Mouse (Mus musculus) thymus, adult 2 months (tissue): ENCODE data around the gene Slc4a10. TPM values are rescaled to one million over a fixed set of nuclear protein-coding genes. Genes with fewer than 3 reads are reported as not detected.

Source experiments
- DNase-seq: peaks from one replicate; pipeline ENCODE4 v3.0.0; 2021
- H3K27ac ChIP-seq: fragments of 200-500 bp; 2 replicates; pipeline ENCODE4 v1.5.1; 2012; ENCODE audit warnings: low read length, control low read depth; ENCODE audit not compliant: control insufficient read depth, insufficient read depth
- H3K27me3 ChIP-seq: fragments of 200-500 bp; 2 replicates; pipeline ENCODE4 v1.6.1; 2012; ENCODE audit warnings: mild to moderate bottlenecking, low read length, moderate library complexity, mixed read lengths; ENCODE audit not compliant: control insufficient read depth, insufficient read depth
- H3K36me3 ChIP-seq: fragments of 200-500 bp; 2 replicates; pipeline ENCODE4 v1.6.1; 2012; ENCODE audit warnings: mild to moderate bottlenecking, low read length, moderate library complexity; ENCODE audit not compliant: control insufficient read depth, insufficient read depth
- H3K4me1 ChIP-seq: fragments of 200-500 bp; replicated peaks from 2 replicates; pipeline ENCODE4 v1.6.1; 2012; ENCODE audit warnings: low read length; ENCODE audit not compliant: control insufficient read depth, insufficient read depth
- H3K4me3 ChIP-seq: fragments of 200-500 bp; 2 replicates; pipeline ENCODE4 v1.5.1; 2012; ENCODE audit warnings: mild to moderate bottlenecking, low read length, control low read depth, moderate library complexity; ENCODE audit not compliant: control insufficient read depth, insufficient read depth
- CTCF ChIP-seq: fragments of 200-500 bp; IDR thresholded peaks from 2 replicates; pipeline ENCODE4 v1.5.1; 2012; ENCODE audit warnings: mild to moderate bottlenecking, control low read depth, low read length, moderate library complexity, borderline replicate concordance; ENCODE audit not compliant: control insufficient read depth, poor library complexity, insufficient read depth; ENCODE audit errors: extremely low read depth
- POLR2A ChIP-seq: fragments of 200-500 bp; IDR thresholded peaks from 2 replicates; pipeline ENCODE4 v1.6.1; 2012; ENCODE audit warnings: mild to moderate bottlenecking, low read length, control low read depth, moderate library complexity; ENCODE audit not compliant: control insufficient read depth, poor library complexity, insufficient read depth; ENCODE audit errors: extremely low read depth
- WGBS: fragments of 180-500 bp; shearing (Covaris S2); methylation state at CpG from one replicate; pipeline ENCODE4 v1.1.7; 2018; 5-methylcytosine and 5-hydroxymethylcytosine counted together
- polyA plus RNA-seq: library from polyadenylated mRNA; depleted of rRNA; stranded (reverse); fragments of >200 nt; gene quantifications from 2 replicates; pipeline ENCODE4 v1.2.3, GENCODE M21; 2012

Slc4a10 gene
- polyA plus RNA-seq, 1 experiment: 0.13 TPM

DNA sequence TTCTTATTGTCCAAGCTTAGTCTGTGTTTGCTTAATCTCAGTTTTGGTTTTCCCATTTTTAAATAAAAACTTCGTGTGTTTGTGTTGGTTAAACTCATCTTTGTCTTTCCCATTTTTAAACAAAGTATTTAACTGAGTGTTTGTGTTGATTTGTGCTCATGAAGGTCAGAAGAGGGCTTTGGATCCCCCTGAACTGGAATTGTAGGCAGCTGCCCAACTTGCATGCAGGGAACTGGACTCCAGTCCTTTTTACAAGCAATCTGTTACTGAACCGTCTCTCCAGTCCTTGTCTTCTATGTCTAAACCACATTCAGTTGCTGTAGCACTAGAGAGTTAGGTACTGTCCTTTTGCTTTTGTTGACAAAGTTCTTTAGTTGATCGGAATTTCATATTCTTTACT is 41.3 kb downstream of the Slc4a10 start:
- WGBS: 90% methylated on average over 3 of the region's 3 CpGs
- H3K27me3 ChIP-seq: no peaks in the 10 kb centered on the region
- DNase-seq: no peak
- no peak for TF ChIP-seq CTCF
- no peak for TF ChIP-seq POLR2A
- no peak overlapping the region for H3K27ac ChIP-seq
- no peaks in the 10 kb centered on the region for H3K36me3 ChIP-seq
- no peaks in the 10 kb centered on the region for H3K4me1 ChIP-seq
- no peak overlapping the region for H3K4me3 ChIP-seq

DNA sequence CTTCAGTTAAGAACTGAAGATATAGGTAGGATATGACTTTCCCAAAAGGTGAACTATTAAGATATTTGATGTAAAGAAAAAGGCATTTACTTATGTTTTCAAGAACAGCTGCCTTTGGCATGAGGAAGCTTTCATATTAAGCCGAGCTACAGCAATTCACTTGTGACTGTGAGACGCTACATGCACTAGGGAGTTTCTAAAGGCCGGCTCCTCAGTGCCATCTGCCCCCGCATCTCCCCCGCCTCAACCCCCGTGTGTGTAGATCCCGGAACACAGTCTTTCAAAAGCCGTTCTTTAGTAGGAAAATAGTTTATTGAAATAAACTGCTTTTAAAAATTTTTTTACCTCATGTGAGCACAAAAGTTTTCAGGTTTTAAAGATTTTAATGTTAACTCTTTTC is 42.5 kb downstream of the Slc4a10 start:
- Histone ChIP-seq H3K4me3 (no peak overlapping the region), H3K27me3 (no peaks in the 10 kb centered on the region), H3K36me3 (no peaks in the 10 kb centered on the region), H3K27ac (no peak overlapping the region), H3K4me1 (no peaks in the 10 kb centered on the region)
- DNase-seq: no peak
- 93% methylated on average over 8 of the region's 8 CpGs for WGBS
- TF ChIP-seq CTCF (no peak), POLR2A (no peak)

DNA sequence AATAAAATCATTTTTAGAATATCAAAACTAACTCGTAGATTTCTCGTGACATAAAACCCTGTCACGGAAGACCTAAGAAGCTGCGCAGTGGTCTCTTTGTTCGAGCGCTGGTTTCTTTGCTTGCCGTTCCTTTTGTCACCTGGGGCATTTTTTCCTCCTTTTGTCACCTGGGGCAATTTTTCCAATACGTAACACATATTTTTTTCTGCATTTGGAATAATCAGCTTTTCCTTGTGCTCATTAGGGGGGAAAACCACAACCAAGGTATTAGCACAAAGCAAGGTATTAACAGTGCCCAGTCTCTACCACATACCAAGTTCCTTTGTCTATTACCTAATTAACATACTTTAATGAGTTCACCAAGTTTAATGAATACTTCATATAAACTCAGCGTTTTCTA is 42.9 kb downstream of the Slc4a10 start:
- H3K36me3 ChIP-seq: no peaks in the 10 kb centered on the region
- DNase-seq: no peak
- no peak overlapping the region for H3K4me3 ChIP-seq
- TF ChIP-seq POLR2A: no peak
- TF ChIP-seq CTCF: no peak
- 93% methylated on average over 9 of the region's 9 CpGs for WGBS
- H3K27ac ChIP-seq: no peak overlapping the region
- H3K27me3 ChIP-seq: no peaks in the 10 kb centered on the region
- H3K4me1 ChIP-seq: no peaks in the 10 kb centered on the region

DNA sequence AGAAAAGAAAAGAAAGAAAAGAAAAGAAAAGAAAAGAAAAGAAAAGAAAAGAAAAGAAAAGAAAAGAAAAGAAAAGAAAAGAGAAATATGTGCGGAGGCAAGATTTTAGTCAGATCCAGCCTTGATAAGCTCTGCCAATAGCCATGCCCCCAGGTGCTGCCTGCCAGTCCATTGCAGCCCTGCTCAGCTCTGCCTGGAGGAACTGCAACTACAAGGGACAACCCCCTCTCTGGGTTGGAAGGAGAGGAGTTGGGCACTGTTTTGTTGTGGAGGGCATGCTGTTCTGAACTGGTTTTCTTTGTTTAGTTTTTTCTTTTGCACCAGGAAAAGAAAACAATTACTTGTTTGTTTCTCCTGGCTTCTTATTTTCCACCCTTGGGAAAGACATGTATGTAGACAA is 54.3 kb downstream of the Slc4a10 start:
- 92% methylated on average over 1 of the region's 1 CpGs for WGBS
- TF ChIP-seq POLR2A (no peak), CTCF (no peak)
- no peak for DNase-seq

DNA sequence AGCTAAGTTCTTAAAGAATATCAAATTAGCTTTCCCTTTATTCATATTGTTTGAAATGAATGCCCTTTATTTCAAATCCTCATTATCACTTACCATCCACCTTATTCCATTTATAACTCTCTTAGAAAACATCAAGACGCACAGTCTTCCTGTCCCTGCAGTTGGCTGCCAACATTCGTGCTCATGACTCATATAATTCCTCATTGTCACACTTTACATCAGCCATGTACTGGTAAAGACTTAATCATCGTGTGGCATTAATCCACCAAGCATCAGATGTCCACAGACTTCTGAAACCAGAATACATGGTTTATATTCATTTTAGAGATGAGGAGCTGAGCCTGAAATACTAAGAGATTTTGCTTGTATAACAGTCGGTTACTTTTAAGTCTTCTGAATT is 69.1 kb downstream of the Slc4a10 start:
- no peaks in the 10 kb centered on the region for H3K4me1 ChIP-seq
- whole genome bisulfite sequencing: 92% methylated on average over 4 of the region's 4 CpGs
- no peak overlapping the region for H3K27ac ChIP-seq
- H3K36me3 ChIP-seq: no peaks in the 10 kb centered on the region
- no peak for DNase-seq
- no peaks in the 10 kb centered on the region for H3K27me3 ChIP-seq
- no peak for TF ChIP-seq CTCF
- no peak for TF ChIP-seq POLR2A
- H3K4me3 ChIP-seq: no peak overlapping the region

More for the DNA sequence above, 54.3 kb downstream of the Slc4a10 start:
- Histone ChIP-seq H3K4me3 (no peak overlapping the region), H3K27me3 (no peaks in the 10 kb centered on the region), H3K27ac (no peak overlapping the region), H3K36me3 (no peaks in the 10 kb centered on the region), H3K4me1 (no peaks in the 10 kb centered on the region)

DNA sequence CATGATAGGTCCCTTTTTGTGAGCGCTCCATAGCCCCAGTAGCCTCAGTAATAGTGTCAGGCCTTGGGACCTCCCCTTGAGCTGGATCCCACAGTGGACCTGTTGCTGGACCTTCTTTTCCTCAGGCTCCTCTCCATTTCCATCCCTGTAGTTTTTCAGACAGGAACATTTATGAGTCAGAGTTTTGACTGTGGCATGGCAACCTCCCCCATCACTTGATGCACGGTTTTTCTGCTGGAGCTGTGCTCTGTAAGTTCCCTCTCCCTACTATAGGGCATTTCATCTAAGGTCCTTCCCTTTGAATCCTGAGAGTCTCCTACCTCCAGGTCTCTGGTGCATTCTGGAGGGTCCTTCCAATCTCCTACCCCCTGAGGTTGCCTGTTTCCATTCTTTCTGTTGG is 83.7 kb downstream of the Slc4a10 start:
- TF ChIP-seq POLR2A: no peak
- TF ChIP-seq CTCF: no peak
- H3K36me3 ChIP-seq: no peaks in the 10 kb centered on the region
- H3K27me3 ChIP-seq: no peaks in the 10 kb centered on the region
- no peak overlapping the region for H3K27ac ChIP-seq
- no peak for DNase-seq
- no peaks in the 10 kb centered on the region for H3K4me1 ChIP-seq
- whole genome bisulfite sequencing: 92% methylated on average over 2 of the region's 2 CpGs
- no peak overlapping the region for H3K4me3 ChIP-seq

DNA sequence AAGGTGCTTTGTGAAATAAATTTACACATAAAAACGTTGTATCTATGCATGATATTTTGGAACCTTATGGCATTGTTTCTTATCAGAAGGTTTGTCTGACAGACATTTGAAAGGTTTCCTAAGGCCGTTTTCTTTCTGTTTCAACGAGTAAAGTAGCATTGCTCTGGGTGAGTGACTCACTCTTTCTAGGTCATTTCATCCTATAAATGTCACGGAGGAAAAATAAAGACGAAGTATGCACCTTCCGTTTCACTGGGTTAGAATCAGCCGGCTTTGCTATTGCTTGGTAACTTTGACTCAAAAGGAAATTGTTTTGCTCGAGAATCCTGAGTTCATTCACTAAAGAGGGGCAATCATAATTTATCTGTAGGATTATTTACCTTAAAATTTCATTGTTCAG is 88.6 kb downstream of the Slc4a10 start:
- Histone ChIP-seq H3K27ac (no peak overlapping the region), H3K4me1 (no peaks in the 10 kb centered on the region), H3K27me3 (no peaks in the 10 kb centered on the region), H3K36me3 (no peaks in the 10 kb centered on the region), H3K4me3 (no peak overlapping the region)
- 46% methylated on average over 8 of the region's 8 CpGs for WGBS
- TF ChIP-seq CTCF (no peak), POLR2A (no peak)
- no peak for DNase-seq
